Mouse (Mus musculus): ENCODE measurements around the gene Spen. TPM values are rescaled to one million over a fixed set of nuclear protein-coding genes. Genes with fewer than 3 reads are reported as not detected.

Gene Spen
- polyA plus RNA-seq, 1 experiment from 2014 or later: 10.1 TPM

DNA sequence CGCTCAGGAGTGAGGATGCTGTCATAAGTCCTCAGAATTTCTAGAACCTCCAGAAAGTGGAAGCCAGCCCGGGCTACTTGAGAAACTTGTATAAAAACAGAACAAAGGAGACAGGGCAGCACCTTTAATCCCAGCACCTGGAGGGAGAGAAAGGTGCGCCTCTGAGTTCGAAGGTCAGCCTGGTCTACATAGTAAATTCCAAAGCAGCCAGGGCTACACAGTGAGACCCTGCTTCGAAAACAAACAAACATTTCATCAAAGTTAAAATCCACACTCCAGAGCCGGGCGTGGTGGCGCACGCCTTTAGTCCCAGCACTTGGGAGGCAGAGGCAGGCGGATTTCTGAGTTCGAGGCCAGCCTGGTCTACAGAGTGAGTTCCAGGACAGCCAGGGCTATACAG lies 32.6 kb downstream of the Spen start:
- H3K4me2 ChIP-seq (ENCODE audit: low read length): no peak overlapping the region
- no peaks in the 10 kb centered on the region for H3K27me3 ChIP-seq (replicated peaks; ENCODE audit: control insufficient read depth, insufficient read depth, low read length)
- no peaks in the 10 kb centered on the region for H3K36me3 ChIP-seq (ENCODE audit: control insufficient read depth, insufficient read depth, low read length)
- 95% methylated on average over 10 of the region's 11 CpGs for WGBS
- ATAC-seq: no peak
- H3K9me3 ChIP-seq (ENCODE audit: control insufficient read depth, low read length): no peaks in the 10 kb centered on the region
- H3K4me3 ChIP-seq (ENCODE audit: low read length): no peak overlapping the region
- no peak overlapping the region for H3K9ac ChIP-seq (ENCODE audit: low read depth, low read length)
- H3K4me1 ChIP-seq (ENCODE audit: control insufficient read depth, insufficient read depth, low read depth, low read length): peaks cover 16% of the 10 kb centered on the region
- H3K27ac ChIP-seq (ENCODE audit: low read depth, low read length): peak overlapping the region; percentile 64

DNA sequence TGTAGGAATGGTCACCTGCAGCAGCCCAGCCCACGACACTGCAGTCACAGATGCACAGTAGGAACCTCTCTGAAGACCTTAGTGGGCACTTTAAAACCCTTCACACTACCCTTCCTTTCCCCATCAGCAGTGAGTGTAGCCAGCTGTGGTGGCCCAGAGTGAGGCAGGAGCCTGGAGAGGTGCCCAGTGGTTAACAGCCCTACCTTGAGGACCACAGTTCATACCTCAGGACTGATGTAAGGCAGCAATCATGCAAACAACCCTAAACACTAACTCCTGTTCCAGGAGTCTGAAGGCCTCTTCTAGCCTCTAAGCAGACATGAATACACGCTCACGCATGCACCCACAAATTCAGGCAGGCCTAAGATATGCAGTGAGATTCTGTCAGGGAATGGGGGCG lies 33.9 kb downstream of the Spen start:
- Histone ChIP-seq H3K4me3 (ENCODE audit: low read length) (no peak overlapping the region), H3K9ac (ENCODE audit: low read depth, low read length) (no peak overlapping the region), H3K9me3 (ENCODE audit: control insufficient read depth, low read length) (no peaks in the 10 kb centered on the region), H3K27ac (ENCODE audit: low read depth, low read length) (no peak overlapping the region; the same call in 1 of the 2 replicates), H3K4me2 (ENCODE audit: low read length) (no peak overlapping the region), H3K36me3 (ENCODE audit: control insufficient read depth, insufficient read depth, low read length) (no peaks in the 10 kb centered on the region), H3K27me3 (replicated peaks; ENCODE audit: control insufficient read depth, insufficient read depth, low read length) (no peaks in the 10 kb centered on the region), H3K4me1 (ENCODE audit: control insufficient read depth, insufficient read depth, low read depth, low read length) (peaks cover 16% of the 10 kb centered on the region)
- ATAC-seq: no peak
- WGBS: 84% methylated on average over 4 of the region's 4 CpGs

DNA sequence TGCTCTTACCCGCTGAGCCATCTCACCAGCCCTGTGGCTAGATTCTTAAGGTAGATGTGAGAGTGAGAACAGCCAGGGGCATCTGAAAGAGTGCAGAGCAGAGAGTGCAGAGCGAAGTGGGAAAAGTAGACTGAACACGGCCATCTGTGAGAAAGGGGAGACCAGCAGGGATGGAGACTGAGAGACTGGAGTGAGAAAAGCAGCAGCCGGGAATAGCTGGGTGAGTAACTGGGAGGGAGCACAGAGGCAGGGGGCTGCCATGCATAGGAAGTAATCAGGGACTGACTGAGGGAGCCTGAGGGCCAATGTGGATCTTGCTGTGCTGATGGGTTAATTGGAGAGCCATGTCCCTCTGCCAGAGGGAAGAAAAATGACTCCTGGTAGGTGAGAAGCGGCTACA lies 35.7 kb downstream of the Spen start:
- Histone ChIP-seq H3K4me3 (ENCODE audit: low read length) (no peak overlapping the region), H3K4me2 (ENCODE audit: low read length) (no peak overlapping the region), H3K27ac (ENCODE audit: low read depth, low read length) (peak overlapping the region; percentile 6; the same call in 1 of the 2 replicates), H3K9me3 (ENCODE audit: control insufficient read depth, low read length) (no peaks in the 10 kb centered on the region), H3K27me3 (replicated peaks; ENCODE audit: control insufficient read depth, insufficient read depth, low read length) (no peaks in the 10 kb centered on the region), H3K36me3 (ENCODE audit: control insufficient read depth, insufficient read depth, low read length) (no peaks in the 10 kb centered on the region), H3K9ac (ENCODE audit: low read depth, low read length) (no peak overlapping the region), H3K4me1 (ENCODE audit: control insufficient read depth, insufficient read depth, low read depth, low read length) (peaks cover 16% of the 10 kb centered on the region)
- no peak for ATAC-seq
- WGBS: 61% methylated on average over 5 of the region's 5 CpGs

DNA sequence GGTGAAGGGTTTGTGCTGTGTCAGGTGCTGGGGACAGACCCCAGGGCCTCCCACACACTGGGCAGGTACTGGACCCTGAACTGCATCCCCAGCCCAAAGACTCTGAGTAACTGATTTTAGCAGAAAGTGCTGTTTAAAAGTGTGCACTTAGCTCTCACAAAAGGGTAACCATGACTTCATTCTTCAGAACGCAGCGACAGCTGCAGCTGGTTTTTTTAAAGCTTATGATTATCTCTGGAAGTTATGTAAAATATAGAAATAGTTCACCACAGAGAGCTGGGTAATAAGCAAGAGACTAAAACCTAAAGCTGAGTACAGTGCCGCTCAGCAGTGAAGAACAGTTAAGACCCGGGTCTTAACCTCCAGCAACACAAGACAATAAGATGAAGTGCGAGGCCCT lies 37.3 kb downstream of the Spen start:
- H3K9me3 ChIP-seq (ENCODE audit: control insufficient read depth, low read length): no peaks in the 10 kb centered on the region
- H3K36me3 ChIP-seq (ENCODE audit: control insufficient read depth, insufficient read depth, low read length): no peaks in the 10 kb centered on the region
- H3K27me3 ChIP-seq (replicated peaks; ENCODE audit: control insufficient read depth, insufficient read depth, low read length): no peaks in the 10 kb centered on the region
- no peak for ATAC-seq
- WGBS: 63% methylated on average over 5 of the region's 5 CpGs
- H3K27ac ChIP-seq (ENCODE audit: low read depth, low read length): no peak overlapping the region
- no peak overlapping the region for H3K9ac ChIP-seq (ENCODE audit: low read depth, low read length)
- no peak overlapping the region for H3K4me3 ChIP-seq (ENCODE audit: low read length)
- H3K4me2 ChIP-seq (ENCODE audit: low read length): no peak overlapping the region
- H3K4me1 ChIP-seq (ENCODE audit: control insufficient read depth, insufficient read depth, low read depth, low read length): peaks cover 7% of the 10 kb centered on the region

DNA sequence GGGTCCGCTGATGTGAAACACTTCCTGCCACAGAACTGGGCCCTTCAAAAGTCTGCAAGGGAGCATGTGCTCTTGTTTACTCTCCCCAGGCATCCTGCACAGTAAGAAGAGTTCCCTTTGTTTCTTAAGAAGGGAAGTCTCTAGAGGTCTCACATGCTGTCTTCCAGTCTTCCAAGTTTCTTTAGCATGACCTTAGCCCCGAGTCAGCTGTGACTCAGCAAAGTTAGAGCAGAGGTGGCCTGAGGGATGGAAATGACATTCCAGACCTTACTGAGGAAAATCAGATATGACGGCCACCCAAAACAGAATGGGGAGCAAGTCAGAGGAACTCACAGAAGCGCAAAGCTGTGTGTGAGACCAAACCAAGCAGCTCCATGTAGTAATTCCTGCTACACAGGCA lies 37.8 kb downstream of the Spen start:
- no peak for ATAC-seq

DNA sequence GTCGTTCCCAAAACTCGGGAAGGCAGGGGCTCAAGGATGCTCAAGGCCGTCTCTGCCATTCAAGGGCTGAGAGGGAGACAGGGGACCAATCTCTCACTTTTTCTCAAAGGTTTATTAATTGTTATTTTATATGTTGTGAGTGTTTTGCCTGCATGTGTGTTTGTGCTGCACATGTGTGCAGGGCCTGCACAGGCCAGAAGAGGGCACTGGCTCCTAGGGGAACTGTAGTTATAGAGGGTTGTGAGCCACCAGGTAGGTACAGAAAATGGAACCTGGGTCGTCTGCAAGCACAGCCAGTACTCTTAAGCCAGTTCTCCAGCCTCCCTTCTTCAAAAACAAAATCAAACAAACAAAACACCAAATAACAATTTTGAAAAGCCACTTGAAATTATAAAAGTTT lies 49.7 kb downstream of the Spen start:
- Histone ChIP-seq H3K9me3 (ENCODE audit: control insufficient read depth, low read length) (no peaks in the 10 kb centered on the region), H3K4me1 (ENCODE audit: control insufficient read depth, insufficient read depth, low read depth, low read length) (no peaks in the 10 kb centered on the region), H3K27me3 (replicated peaks; ENCODE audit: control insufficient read depth, insufficient read depth, low read length) (no peaks in the 10 kb centered on the region), H3K9ac (ENCODE audit: low read depth, low read length) (no peak overlapping the region), H3K4me2 (ENCODE audit: low read length) (no peak overlapping the region), H3K27ac (ENCODE audit: low read depth, low read length) (no peak overlapping the region), H3K36me3 (ENCODE audit: control insufficient read depth, insufficient read depth, low read length) (peaks cover 55% of the 10 kb centered on the region), H3K4me3 (ENCODE audit: low read length) (no peak overlapping the region)
- no peak for ATAC-seq
- 91% methylated on average over 4 of the region's 4 CpGs for WGBS

More for the DNA sequence above, 37.8 kb downstream of the Spen start:
- Histone ChIP-seq H3K4me3 (ENCODE audit: low read length) (no peak overlapping the region), H3K4me2 (ENCODE audit: low read length) (no peak overlapping the region), H3K9ac (ENCODE audit: low read depth, low read length) (no peak overlapping the region), H3K9me3 (ENCODE audit: control insufficient read depth, low read length) (no peaks in the 10 kb centered on the region), H3K27me3 (replicated peaks; ENCODE audit: control insufficient read depth, insufficient read depth, low read length) (no peaks in the 10 kb centered on the region), H3K36me3 (ENCODE audit: control insufficient read depth, insufficient read depth, low read length) (no peaks in the 10 kb centered on the region), H3K27ac (ENCODE audit: low read depth, low read length) (no peak overlapping the region), H3K4me1 (ENCODE audit: control insufficient read depth, insufficient read depth, low read depth, low read length) (peaks cover 7% of the 10 kb centered on the region)
- 61% methylated on average over 4 of the region's 4 CpGs for WGBS

DNA sequence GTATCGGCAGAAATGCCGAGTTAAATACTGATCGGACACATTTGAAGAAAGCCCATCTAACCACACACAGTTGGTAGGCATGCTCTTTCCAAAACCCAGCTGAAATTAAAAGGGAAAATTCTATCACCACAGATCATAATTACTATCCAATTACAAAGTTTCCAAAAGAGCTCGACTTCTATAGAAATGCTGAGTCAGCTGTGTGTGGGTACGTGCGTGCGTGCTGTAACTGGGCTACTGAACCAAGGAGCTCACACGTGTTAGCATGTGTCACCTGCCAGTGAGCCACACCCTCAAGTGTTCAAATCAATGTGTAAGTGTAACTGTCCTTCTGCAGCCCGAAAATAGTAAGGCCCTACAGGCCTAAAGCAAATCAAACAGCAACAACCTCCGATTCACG lies 50.8 kb downstream of the Spen start:
- Histone ChIP-seq H3K9me3 (ENCODE audit: control insufficient read depth, low read length) (no peaks in the 10 kb centered on the region), H3K4me3 (ENCODE audit: low read length) (no peak overlapping the region), H3K27me3 (replicated peaks; ENCODE audit: control insufficient read depth, insufficient read depth, low read length) (no peaks in the 10 kb centered on the region), H3K27ac (ENCODE audit: low read depth, low read length) (no peak overlapping the region), H3K4me2 (ENCODE audit: low read length) (no peak overlapping the region), H3K4me1 (ENCODE audit: control insufficient read depth, insufficient read depth, low read depth, low read length) (no peaks in the 10 kb centered on the region), H3K36me3 (ENCODE audit: control insufficient read depth, insufficient read depth, low read length) (peaks cover 61% of the 10 kb centered on the region), H3K9ac (ENCODE audit: low read depth, low read length) (no peak overlapping the region)
- WGBS: 96% methylated on average over 11 of the region's 11 CpGs
- no peak for ATAC-seq

DNA sequence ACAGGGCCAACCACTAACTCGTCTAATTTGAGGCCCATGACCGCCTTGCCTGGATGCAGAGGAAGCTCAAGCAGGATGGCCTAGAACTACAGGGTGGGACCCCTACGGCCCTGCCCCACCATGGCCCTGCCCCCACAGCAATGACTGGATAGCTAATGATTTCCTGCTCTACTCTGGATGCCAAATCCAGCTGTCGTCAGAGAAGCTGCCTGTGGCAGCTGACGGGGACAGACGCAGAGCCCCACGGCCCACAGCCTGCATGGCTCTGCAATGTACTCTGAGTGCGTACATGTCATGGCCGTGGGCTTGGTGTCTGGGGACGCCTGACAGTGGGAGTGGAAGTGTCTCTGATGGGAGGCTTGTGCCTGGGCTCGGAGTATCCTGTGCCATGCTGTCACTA lies 54.3 kb downstream of the Spen start:
- H3K4me2 ChIP-seq (ENCODE audit: low read length): no peak overlapping the region
- H3K9ac ChIP-seq (ENCODE audit: low read depth, low read length): no peak overlapping the region
- peaks cover 49% of the 10 kb centered on the region for H3K36me3 ChIP-seq (ENCODE audit: control insufficient read depth, insufficient read depth, low read length)
- H3K4me3 ChIP-seq (ENCODE audit: low read length): no peak overlapping the region
- H3K27ac ChIP-seq (ENCODE audit: low read depth, low read length): no peak overlapping the region
- no peaks in the 10 kb centered on the region for H3K9me3 ChIP-seq (ENCODE audit: control insufficient read depth, low read length)
- WGBS: 85% methylated on average over 11 of the region's 11 CpGs
- no peak for ATAC-seq
- H3K27me3 ChIP-seq (replicated peaks; ENCODE audit: control insufficient read depth, insufficient read depth, low read length): no peaks in the 10 kb centered on the region
- H3K4me1 ChIP-seq (ENCODE audit: control insufficient read depth, insufficient read depth, low read depth, low read length): peaks cover under 1% of the 10 kb centered on the region; the same call in 1 of the 2 replicates

DNA sequence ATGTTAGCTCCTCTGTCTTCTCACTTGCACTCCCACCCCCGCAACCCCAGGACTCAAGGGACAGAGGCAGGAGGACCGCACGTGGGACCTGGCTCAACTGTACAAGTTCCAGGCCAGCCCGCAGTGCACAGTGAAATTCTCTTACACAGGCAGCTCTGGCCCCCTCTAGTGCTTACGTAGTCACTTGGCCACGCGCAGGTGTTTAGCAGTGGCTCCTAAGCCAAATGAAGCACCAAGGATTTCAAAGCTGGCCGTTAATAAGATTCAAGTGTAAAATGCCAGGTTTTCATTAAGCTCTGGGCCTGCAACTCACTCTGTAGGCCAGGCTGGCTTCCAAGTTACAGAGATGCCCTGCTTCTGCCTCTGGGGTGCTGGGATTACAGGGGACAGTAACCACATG lies 59.0 kb downstream of the Spen start:
- no peak overlapping the region for H3K4me2 ChIP-seq (ENCODE audit: low read length)
- peaks cover 54% of the 10 kb centered on the region for H3K36me3 ChIP-seq (ENCODE audit: control insufficient read depth, insufficient read depth, low read length)
- peaks cover 5% of the 10 kb centered on the region for H3K4me1 ChIP-seq (ENCODE audit: control insufficient read depth, insufficient read depth, low read depth, low read length)
- H3K9me3 ChIP-seq (ENCODE audit: control insufficient read depth, low read length): no peaks in the 10 kb centered on the region
- no peak overlapping the region for H3K9ac ChIP-seq (ENCODE audit: low read depth, low read length)
- ATAC-seq: no peak
- H3K27ac ChIP-seq (ENCODE audit: low read depth, low read length): no peak overlapping the region
- WGBS: 81% methylated on average over 8 of the region's 8 CpGs
- H3K4me3 ChIP-seq (ENCODE audit: low read length): no peak overlapping the region
- no peaks in the 10 kb centered on the region for H3K27me3 ChIP-seq (replicated peaks; ENCODE audit: control insufficient read depth, insufficient read depth, low read length)

DNA sequence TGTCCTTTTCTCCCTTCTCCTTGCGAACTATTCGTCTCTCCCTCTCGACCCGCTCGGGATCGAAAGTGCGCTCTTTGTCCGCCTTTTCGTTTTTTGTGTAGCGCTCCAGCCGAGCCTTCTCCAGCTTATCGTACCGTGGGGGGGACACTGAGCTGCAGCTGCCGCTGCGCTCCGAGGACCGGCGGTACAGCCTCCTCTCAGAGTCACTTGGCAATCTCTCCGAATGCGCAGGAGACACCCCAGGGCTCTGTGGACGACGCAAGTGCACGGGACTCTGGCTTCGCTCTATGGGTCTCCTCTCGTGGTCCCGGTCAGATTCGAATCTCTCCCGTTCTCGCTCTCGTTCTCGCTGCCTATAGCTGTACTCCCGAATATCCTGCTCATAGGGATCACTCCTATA lies 59.6 kb downstream of the Spen start:
- H3K27me3 ChIP-seq (replicated peaks; ENCODE audit: control insufficient read depth, insufficient read depth, low read length): no peaks in the 10 kb centered on the region
- no peak overlapping the region for H3K9ac ChIP-seq (ENCODE audit: low read depth, low read length)
- H3K27ac ChIP-seq (ENCODE audit: low read depth, low read length): peak overlapping the region; percentile 77
- H3K4me1 ChIP-seq (ENCODE audit: control insufficient read depth, insufficient read depth, low read depth, low read length): peaks cover 5% of the 10 kb centered on the region
- ATAC-seq: no peak
- no peaks in the 10 kb centered on the region for H3K9me3 ChIP-seq (ENCODE audit: control insufficient read depth, low read length)
- H3K4me2 ChIP-seq (ENCODE audit: low read length): no peak overlapping the region
- peaks cover 60% of the 10 kb centered on the region for H3K36me3 ChIP-seq (ENCODE audit: control insufficient read depth, insufficient read depth, low read length)
- no peak overlapping the region for H3K4me3 ChIP-seq (ENCODE audit: low read length)
- WGBS: 90% methylated on average over 32 of the region's 32 CpGs

Data from hindbrain, embryonic 16.5 days (tissue).